Mouse (Mus musculus) brain, embryonic 18.5 days (tissue): ENCODE measurements around the gene Rnf150.

Experiments
- DNase-seq: peaks from one replicate; pipeline ENCODE4 v3.0.0-alpha.2; 2012; ENCODE audit warnings: low read depth, low spot score

Gene Rnf150

GRCm38 (mm10) chr8:82863041-82863744, at the start of gene Rnf150:
Gene Rnf150 (plus strand): TSS chr8:82863356.
- DNase-seq: peak; percentile 82

- DNase-seq: no peak
These were observed 36.8 kb upstream of the Rnf150 start for GRCm38 (mm10) chr8:82826135-82827046.

GRCm38 (mm10) chr8:82840415-82840814, 22.7 kb upstream of the Rnf150 start:
- no peak for DNase-seq

- DNase-seq: no peak
These were observed 22.2 kb upstream of the Rnf150 start for GRCm38 (mm10) chr8:82840963-82841362.

GRCm38 (mm10) chr8:82841520-82842142, 21.5 kb upstream of the Rnf150 start:
- DNase-seq: no peak

- no peak for DNase-seq
These were observed 19.5 kb upstream of the Rnf150 start for GRCm38 (mm10) chr8:82843697-82844096.

- no peak for DNase-seq
These were observed 18.7 kb upstream of the Rnf150 start for GRCm38 (mm10) chr8:82844413-82844812.

- DNase-seq: no peak
These were observed 17.1 kb upstream of the Rnf150 start for GRCm38 (mm10) chr8:82846098-82846497.

- no peak for DNase-seq
These were observed 16.4 kb upstream of the Rnf150 start for GRCm38 (mm10) chr8:82846730-82847129.

GRCm38 (mm10) chr8:82858541-82859342, 4.4 kb upstream of the Rnf150 start:
- DNase-seq: no peak

GRCm38 (mm10) chr8:82859343-82859620, 3.9 kb upstream of the Rnf150 start:
- no peak for DNase-seq

- DNase-seq: no peak
These were observed 777 bp downstream of the Rnf150 start for GRCm38 (mm10) chr8:82863745-82864520.

GRCm38 (mm10) chr8:82864521-82864818, 1.3 kb downstream of the Rnf150 start:
- no peak for DNase-seq

GRCm38 (mm10) chr8:82865239-82865638, 2.1 kb downstream of the Rnf150 start:
- no peak for DNase-seq

- no peak for DNase-seq
These were observed 3.1 kb downstream of the Rnf150 start for GRCm38 (mm10) chr8:82866251-82866650.

- DNase-seq: no peak
These were observed 7.8 kb downstream of the Rnf150 start for GRCm38 (mm10) chr8:82870840-82871490.

- DNase-seq: no peak
These were observed 8.8 kb downstream of the Rnf150 start for GRCm38 (mm10) chr8:82871986-82872385.

GRCm38 (mm10) chr8:82874102-82874501, 10.9 kb downstream of the Rnf150 start:
- no peak for DNase-seq

GRCm38 (mm10) chr8:82875135-82875534, 12.0 kb downstream of the Rnf150 start:
- no peak for DNase-seq

GRCm38 (mm10) chr8:82884480-82884879, 21.3 kb downstream of the Rnf150 start:
- no peak for DNase-seq

- DNase-seq: no peak
These were observed 24.1 kb downstream of the Rnf150 start for GRCm38 (mm10) chr8:82887234-82887633.
